Mouse (Mus musculus) ovary, adult 18-20 months (tissue): Measurements from ENCODE around the gene Btrc.

Source experiments
- DNase-seq: peaks from one replicate; pipeline ENCODE4 v3.0.0; 2022; ENCODE audit warnings: low spot score, mixed read lengths

The Btrc gene

DNA sequence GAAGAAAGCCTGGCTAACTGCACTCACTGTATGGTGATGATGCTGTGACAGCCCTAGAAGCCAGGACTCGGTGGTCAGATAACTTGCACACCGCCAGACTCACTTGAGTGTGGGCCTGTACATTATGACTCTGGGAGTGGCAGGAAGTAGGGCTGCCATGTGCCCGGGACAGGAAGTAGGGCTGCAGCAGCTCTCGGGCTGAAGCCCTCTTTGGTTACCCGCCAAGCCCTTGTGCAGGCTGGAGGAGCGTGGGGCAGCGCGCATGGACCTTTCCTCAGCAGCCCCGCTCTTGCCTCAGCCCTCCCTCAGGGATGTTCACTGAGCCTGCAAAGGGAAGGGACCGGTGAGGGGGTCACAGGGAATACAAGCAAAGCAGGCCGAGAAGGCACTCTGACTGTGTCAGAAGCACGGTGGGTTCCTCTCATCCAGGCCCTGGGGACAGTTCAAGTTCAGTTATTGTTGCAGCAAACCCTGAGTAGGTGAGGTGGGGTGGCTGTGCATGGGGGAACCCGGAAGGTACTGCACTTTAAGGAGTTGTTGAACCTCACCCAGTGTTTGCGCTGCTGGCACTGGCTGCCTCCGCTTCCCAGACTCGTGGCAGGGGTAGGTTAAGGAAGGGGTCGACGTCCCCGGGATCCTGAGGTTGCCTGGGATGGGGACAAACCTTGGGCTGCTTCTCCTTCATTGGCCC is 211.6 kb downstream of the Btrc start:
- DNase-seq = no peak

DNA sequence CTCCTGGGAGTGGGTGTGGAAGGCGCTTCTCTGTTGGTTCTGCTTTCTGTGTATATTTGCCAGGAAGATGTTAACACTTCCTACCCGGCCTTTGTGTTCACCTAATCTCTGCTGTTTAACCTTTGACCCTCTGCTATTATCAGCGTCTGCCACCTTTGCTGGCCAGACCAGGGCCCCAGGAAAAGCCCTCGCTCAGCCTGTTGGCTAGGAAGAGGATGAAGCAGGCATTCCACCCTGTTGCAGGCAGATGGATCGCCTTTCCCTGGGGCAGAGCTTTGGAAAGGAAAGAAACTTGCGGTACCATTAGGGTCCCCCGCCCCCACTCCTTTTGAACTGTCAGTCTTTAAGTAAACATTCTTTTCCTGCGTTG is 212.1 kb downstream of the Btrc start:
- DNase-seq = no peak

DNA sequence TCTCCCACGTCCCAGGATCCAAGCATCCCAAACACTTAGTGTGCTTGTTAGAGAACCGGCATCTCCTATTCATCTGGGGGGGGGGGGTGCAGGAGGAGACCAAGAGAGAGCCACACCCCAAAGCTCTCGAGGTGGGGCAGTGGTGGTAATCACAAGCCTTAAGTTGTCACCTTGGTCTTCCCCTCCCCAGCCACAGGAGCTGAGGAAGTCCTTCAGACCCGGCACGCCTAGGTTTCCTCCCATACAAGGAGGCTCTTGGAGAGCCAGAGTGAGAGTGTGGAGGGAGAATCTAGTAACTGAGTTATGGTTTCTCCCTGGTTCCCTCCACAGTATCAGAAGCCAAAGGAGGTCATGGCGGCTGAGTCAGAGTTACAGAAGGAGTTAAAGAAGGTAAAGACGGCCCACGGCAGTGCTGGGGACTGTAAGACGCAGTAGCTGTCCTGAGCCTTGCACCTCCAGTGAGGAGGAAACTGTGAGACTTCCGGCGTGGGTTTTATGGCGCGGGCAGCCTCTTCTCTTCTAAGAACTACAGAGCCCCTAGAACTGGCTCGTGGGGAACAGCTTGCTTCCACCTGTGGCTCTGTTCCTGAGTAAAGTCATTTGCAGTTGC is 213.7 kb downstream of the Btrc start:
- DNase-seq = no peak

DNA sequence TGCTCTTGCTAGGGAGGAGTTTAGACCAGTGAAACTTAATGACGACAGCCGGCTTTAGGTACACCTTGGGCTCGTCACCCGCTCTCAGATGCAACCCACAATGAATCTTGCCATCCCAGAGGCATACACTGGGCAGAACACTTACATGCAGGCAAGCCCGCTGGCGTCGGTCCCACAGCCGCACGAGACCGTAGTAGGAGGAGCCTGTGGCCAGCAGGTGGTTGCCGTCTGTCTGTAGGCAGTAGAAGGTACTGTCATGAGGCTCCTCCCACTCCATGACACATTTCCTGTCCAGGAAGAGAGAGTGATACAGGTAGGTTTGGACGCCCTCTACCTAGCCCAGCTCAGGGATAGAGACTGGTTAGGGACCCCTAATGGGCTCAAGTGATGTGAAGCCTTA is 215.4 kb downstream of the Btrc start:
- no peak for DNase-seq

DNA sequence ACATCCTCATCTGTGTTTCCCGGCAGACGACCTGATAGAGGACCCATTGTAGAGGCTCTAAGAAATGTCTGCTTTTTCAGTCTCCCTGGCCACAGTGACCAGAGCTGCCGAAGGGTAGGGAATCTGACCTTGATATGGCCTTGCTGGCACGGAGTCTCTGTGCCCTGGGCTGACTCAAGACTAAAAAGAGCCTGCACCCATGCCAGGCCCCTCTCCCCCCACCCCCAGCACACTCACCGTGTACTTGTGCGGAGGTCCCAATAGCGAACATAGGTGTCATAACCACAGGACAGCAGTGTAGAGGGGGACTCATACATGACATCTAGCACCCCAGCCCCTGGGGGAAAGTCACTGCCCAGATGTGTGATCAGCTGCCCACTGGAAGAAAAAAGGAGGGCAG is 215.9 kb downstream of the Btrc start:
- no peak for DNase-seq
